Mouse (Mus musculus): ENCODE data around the gene Cnnm4.
A peak's percentile ranks its signal among the peaks of the same experiment; 100 is the strongest.

Gene Cnnm4

DNA sequence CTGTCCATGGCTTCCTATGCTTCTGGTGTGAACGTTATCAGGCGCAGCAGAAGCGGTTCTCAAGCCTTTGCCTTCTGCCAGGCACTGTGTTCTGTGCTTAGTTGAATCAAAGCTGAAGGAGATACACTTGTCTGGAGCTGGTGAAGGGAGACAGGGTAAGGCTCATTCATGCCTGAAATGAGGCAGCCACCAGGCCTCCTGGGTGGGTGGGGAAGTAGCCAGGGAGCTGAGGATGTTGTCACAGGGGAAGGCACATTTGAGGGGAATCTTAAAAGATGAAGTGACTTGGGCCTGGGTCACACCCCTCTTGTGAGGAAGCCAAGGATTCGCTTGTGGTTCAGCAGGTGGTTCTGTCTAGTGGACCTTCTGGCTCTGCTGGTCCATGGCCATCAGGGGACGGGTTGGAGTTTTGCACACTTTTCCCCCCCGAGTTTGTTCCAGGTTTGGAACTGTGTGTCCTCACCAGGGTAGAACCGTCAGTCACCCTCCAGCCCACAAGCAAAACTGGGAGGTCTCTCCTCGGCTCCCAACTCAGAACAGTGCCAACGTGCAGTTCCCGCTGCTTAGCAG is 1.9 kb downstream of the Cnnm4 start:
- DNase-seq (ENCODE audit: low spot score) = no peak

DNA sequence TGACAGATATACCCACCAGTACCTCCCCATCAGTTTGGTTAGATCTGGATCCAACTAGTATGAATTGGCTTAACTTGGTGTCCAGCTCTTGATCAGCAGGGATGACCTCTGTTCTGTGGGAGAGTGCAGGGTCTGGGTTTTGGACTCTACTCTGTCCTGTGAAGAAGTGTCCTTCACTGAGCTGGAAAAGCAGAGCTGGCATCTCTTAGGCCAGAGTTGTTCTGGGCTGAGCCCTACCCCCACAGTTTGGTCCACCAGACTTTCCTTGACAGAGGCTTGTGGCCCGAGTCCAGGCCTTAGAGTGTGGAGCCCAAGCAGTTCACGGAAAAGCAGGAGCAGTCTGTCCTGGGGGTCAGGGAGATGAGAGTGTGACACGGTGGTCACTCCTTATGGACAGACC is 3.2 kb downstream of the Cnnm4 start:
- no peak for DNase-seq (ENCODE audit: low spot score)

DNA sequence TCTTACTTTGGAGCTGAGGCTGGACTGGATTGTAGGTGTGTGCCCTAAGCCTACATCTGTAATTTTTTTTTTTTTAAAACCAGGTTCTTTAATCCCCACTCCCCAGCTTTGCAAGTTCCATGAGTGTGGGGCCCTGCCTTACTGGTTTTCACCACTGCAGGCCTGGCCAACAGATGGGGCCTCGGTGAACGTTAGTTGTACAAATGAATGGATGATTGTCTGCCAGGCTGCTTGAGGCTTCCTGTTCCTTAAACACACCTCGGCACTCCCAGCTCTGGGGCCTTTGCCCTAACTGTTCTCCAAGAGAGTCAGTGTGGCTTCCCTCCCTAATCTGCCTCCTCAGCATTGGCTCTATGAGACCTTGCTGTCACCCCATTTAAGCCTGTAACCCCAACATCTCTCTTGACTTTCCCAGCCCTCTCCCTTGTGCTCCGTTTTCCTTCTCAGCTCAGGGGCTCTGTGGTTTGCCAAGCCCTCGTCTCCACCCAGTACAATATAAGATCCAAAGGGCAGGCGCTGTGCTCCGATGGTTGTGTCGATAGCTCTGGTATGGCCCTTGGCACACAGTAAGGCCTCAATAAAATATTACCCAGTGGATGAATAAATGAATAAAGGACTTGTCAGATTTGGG is 4.2 kb downstream of the Cnnm4 start:
- DNase-seq (ENCODE audit: low spot score) = no peak

DNA sequence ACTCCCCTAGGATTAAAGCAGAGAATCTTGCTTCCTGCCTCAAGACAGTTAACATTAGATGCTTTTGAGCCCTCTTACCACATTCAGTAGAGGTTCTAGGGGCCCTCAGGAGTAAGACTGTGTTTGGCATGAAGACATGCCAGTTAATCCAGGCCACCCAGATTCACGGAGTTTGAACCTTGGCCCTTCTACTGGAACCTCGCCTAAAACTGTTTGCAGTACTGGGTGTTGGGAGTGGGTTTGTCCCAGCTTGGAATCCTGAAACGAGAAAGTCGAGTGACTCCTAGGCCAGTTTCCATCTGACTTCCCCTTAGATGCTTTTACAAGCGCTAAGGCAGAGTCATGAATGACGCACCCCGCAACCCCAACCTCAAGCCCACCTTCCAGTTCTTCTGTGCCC is 5.0 kb downstream of the Cnnm4 start:
- DNase-seq (ENCODE audit: low spot score) = no peak

DNA sequence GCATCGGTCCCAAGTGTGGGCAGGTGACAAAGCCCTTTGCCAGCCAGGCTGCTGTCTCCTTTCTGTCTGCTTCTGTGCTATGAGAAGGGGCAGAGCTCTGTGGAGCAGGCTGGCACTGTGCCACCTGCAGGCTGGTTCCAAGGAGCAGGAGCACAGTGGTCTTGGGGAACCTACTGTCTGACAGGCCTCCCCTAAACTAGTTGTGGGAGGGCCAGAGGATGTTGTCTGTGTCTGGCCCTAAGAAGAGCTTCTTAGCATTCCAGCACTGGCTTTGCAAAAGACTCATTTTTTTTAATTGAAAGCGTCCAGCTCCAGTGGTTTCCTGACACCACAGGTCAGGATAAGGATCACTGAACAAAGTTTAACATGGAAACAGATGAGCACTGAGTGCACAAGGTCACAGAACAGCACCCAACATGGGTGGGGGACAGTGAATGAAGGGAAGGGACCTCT is 6.9 kb downstream of the Cnnm4 start:
- no peak for DNase-seq (ENCODE audit: low spot score)

DNA sequence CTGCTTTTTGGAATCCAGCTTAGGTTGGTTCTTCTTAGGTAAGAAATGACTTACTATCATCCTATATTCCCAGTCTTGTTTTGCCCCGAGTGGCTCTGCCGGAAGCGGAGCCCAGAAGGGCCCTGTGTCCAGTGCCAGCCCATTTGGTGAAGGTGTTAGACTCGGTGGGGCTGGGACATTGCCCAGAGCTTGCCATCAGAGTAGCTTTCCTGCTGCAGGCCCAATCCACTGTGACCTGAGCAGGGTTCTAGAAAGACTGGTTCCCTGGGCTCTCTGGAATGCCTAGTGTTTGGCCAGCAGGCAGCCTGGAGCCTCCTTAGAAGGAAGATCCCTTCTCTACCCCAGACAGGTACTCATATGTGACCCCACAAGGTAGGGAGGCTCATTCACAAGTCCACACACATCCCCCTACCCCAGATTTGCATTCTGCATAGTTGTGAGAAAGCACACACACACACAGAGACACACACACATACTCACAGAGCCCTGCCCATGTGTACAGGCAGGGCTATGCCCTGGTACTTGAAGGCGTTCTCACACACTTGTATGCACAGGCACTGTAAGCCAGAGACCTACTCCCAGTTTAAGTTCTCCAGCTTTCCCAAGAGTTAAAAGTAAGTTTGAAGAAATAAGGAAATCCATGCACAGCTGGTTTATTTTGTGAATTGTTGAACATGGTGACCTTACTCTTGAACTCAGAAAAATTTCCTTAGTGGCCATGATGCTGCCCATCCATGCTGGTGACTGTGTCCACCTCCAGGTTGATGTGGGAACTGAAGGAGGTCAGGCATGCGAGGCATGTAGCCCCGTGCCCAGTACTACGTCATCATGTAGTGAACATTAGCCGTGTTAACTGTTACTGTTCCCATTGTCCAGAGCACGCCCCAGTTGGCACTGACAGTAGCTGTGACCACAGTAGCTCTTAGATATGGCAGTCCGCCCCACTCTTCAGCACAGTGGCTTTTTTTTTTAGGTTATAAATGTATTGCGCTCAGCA is 8.8 kb downstream of the Cnnm4 start:
- no peak for DNase-seq (ENCODE audit: low spot score)

DNA sequence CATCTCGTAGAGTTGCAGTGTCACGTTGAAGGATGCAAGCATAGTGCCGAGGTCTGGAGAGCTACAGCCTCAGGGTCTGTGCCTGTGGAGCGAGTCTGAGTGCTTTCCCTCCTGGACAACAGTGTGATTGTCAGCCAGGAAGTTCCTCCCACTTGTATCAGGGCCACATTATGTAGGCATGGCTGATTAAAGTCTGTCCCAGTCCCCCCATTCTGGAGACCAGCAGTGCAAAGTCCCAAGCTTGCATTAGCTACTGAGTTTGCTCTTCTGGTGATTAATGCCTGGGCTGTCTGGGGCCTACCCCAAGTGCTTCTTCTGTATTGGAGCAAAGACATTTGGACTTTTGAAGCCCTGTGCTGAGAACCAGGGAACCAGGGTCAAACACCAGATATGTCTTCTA is 12.4 kb downstream of the Cnnm4 start:
- no peak for DNase-seq (ENCODE audit: low spot score)

DNA sequence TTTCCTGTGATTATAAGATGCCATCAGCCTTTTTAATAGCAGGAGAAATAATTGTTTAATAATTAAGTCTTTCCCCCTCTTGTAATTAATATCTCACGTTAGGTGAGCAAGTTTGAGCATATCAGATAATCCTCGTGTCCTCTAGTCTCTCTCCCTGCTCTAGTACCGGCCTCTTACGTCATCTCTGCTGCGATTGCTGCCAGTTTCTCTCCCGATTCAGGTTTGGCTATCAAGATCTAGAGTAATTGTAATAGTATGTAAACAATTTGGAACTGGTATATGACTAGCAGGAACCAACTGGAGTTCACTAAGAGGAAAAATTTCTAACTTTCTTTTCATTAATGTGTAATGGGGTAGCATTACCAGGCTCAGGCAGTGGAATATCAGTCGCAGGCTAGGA is 13.7 kb downstream of the Cnnm4 start:
- DNase-seq (ENCODE audit: low spot score) = no peak

DNA sequence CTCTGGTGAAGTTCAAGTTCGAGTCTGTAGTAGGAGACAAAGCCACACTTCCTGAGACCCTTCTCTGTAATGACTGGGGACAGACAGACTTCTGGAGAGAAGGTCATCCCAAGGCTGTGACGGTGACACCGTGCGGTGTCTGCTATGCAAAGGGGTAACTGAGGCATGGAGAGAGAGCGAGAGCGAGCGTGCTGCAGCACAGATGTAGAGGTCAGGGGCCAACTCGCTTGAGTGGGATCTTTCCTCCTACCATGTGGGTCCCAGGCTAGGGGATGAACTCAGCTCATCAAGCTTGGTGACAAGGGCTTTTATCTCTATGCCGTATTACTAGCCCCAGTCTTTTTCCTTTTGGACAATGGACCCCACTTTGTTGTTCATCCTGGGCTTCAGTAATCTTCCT is 15.7 kb downstream of the Cnnm4 start:
- no peak for DNase-seq (ENCODE audit: low spot score)

DNA sequence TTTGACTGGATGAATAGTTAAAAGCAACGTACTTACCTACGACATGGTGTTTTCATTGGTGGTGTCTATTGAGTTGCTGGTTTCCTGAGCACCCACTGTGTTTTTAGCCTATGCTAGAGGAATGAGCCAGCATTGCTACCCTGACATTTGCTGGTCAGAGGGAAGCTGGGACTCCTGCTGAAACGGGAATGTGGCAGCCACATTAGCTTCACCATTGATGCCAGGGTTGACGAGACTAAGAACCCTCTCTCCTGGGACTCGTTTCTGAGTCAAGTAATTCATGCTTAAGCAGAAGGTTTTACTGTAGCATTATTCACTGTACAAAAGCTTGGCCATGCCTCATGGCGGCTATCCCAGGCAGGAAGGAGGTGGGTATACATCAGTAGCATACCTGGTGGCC is 18.2 kb downstream of the Cnnm4 start:
- DNase-seq (ENCODE audit: low spot score) = no peak

DNA sequence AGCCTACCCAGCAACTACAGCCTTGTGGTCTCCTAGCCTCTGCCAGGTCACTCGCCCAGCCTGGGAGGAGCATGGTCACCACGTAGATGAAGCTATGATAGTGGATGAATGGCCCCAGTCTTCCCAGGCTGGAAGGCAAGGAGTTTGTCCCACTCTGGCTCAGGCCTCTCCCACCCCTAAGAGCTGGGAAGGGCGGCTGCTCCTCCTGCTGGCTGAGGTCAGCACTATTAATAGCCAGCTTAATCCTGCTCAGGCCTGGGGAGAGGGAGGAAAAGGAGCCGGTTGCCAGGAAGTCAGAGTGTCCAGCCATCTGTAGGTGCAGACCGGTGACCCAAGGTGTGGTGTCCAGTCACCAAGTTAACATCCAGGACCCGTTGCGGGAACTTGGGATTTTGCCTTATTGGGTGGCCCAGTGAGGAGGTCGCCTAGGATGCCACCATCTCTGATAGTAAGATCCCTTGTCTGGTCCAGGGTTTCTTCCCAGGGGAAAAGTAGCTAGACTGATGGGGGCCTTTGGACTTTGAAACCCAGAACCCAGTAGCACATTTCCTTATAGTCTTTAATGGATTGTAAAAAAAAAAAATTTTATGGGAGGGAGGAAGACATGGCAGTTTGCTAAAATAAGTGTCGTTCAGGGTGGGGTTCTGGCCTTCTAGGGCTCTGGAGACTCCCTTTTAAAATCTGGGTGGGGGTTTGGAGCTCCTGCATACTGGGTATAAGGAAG is 21.2 kb downstream of the Cnnm4 start:
- no peak for DNase-seq (ENCODE audit: low spot score)

DNA sequence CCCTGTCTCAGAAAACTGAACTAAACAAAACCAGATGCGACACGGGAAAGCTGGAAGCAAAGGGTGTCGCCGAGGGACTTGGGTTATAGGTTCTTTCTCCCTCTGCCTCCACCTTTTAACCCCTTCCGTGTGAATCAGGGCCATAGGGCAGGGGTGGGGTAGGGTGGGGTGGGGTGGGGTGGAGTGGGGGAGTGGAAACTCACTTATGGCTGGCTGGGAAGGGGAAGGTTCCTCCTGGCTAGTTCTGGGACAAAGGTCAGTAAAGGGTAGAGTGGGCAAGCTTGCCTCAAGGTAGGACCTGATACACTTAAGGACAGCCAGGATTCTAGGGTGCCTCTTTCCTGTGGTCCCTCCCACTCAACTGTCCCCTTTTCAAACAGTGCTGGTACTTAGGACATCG is 21.9 kb downstream of the Cnnm4 start:
- no peak for DNase-seq (ENCODE audit: low spot score)

DNA sequence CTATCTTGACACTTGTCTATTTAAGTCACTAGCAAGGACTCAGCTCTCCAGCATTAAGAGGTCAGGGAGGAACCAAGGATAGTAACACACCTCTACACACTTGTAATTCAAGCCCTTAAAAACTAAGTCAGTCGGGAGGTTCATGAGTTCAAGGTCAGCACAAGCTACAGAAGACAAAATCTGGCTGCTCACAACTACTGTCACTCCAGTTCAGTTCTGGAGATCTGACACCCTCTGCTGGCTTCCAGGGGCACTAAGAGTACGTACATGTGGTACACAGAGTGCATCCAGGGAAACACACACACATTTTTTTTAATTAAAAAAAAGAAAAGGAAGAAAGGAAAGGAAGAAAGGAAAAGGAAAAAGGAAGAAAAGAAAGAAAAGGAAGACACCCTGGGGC is 25.3 kb downstream of the Cnnm4 start:
- DNase-seq (ENCODE audit: low spot score) = no peak

DNA sequence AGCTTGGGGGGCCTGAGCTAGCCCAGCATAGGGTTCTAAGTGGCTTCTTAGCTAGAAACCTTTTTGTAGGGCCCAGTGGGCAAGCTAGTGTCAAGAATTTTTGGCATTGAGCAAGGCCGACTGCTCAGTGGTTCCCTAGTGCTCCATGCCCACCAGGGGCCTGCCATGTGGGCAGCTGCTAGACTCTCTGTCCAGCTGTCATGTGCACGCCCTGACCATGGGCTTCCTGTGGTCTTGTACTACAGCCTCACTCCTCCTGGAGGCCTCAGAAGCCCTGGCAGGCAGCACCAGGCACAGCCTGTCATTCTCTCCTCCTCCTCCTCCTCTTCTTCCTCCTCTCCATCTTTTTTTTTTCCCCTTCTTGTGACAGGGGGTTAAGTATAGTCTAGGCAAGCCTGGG is 25.9 kb downstream of the Cnnm4 start:
- DNase-seq (ENCODE audit: low spot score) = no peak

DNA sequence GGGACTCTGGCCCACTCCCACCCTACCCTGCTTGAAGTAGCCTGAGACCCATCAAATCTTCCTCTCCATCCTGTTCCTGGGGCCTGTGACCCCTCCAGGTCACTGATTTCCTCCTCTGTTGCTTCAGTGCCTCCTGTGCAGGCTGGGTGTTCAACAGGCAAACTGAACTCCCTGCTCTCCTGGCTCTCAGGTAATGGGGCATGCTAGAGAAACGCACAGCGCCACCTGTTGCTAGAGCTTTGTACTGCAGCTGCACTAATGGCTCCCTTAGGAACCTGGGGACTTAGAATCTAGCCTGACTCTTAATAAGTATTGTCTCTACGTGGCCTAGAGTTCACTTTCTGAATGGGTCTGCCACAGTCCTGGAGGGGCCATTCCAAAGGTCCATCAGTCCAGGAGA is 29.8 kb downstream of the Cnnm4 start:
- DNase-seq (ENCODE audit: low spot score) = peak; percentile 68

DNA sequence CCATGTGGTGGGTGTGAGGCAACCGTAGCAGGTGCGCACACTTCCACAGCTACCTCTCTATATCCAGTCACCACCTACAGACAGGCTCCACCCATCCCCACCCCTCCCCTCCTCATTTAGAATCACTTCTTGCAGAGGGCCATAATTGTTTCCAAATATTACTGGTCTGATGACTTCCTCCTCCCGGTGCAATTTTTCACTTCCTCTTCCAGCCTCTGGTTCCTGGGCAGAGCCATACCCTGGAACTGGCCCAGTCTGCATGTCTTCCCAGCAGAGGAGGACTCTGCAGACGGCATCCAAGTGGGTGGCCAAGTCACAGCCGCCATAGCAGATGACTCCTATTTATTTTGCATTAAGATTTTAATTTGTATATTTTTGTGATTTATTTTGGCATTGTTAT is 36.8 kb downstream of the Cnnm4 start:
- DNase-seq (ENCODE audit: low spot score) = no peak

DNA sequence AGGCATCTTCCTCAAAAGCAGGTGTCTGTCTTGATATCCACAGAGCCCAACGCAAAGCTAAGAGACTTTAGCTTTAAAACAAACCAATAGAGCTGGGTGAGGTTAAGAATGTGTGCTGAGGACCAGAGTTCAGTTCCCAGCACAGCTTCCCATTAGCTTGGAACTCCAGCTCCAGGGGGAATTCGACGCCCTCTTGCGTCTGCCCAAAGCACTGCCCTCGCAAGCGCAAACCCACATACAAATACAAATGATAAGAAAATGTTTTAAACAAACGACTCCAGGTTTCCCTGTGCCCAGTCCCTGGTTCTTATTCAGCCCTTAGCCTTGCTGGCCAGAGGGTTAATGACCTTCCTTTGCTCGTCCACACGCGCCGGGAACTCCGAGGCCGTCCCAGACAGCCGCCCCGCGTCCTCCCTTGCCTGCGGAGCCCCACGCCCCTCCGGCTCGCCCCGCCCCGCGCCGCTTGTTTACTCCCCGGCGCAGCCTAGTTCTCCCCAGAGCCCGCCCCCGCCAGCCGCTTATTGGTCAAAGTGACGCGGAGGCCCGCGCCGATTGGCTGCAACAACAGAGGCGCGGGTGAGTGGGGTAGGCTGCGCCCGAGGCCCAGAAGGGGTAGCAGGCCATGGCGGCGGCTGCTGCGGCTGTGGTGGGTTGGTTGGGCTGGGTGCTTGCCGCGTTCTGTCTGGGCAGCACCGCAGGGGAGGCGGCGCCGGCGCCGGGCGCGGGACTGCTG is 40.0 kb downstream of the Cnnm4 start, which contains the start of gene Cnnm3:
Gene Cnnm3 (plus strand): TSS at position 579 of the 733 bp plus-strand sequence.
- peak; percentile 97 for DNase-seq (ENCODE audit: low spot score)

DNA sequence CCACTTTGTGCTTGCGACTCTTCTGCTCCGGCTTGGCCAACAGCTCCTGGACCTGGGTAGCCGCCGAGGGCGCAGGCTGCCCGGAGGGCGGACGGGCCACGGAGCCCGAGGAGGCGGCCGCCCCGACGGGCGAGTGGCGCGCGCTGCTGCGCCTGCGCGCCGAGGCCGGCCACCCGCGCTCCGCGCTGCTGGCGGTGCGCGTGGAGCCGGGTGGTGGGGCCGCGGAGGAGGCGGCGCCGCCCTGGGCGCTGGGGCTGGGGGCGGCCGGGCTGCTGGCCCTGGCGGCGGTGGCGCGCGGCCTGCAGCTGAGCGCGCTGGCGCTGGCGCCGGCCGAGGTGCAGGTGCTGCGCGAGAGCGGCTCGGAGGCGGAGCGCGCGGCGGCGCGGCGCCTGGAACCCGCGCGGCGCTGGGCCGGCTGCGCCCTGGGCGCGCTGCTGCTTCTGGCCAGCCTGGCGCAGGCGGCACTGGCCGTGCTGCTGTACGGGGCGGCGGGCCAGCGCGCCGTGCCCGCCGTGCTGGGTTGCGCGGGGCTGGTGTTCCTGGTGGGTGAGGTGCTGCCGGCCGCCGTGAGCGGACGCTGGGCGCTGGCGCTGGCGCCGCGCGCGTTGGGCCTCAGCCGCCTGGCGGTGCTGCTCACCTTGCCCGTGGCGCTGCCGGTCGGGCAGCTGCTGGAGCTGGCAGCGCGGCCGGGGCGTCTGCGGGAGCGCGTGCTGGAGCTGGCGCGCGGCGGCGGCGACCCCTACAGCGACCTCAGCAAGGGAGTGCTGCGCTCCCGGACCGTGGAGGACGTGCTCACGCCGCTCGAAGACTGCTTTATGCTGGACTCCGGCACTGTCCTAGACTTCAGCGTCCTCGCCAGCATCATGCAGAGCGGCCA is 40.9 kb downstream of the Cnnm4 start:
- no peak for DNase-seq (ENCODE audit: low spot score)

DNA sequence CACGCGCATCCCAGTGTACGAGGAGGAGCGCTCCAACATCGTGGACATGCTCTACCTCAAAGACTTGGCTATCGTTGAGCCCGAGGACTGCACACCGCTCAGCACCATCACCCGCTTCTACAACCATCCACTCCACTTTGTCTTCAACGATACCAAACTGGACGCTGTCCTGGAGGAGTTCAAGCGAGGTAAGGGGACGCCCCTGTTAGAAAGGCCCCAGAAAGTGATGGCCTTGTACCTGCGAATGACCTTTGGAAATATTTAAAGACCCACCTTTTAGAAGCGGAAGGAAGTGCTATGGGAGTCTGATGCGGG is 41.5 kb downstream of the Cnnm4 start:
- no peak for DNase-seq (ENCODE audit: low spot score)

DNA sequence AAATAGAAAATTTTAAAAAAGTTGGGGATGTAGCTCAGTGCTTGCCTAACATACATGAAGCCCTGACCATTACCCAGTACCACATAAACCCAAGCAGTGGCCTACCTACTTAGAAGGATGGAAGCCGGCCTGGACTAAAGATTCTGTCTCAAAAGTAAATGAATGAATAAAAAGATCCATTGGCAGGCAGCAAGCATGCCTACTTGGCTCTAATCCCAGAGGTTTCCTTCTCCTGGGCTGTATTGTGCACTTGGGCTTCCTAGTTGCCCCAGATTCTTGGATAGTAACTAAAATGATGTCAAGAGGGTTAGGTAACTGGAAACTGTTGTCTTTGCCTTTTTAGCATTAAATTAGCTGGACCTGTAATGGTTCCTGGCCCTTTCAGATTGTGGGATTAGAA is 41.9 kb downstream of the Cnnm4 start:
- DNase-seq (ENCODE audit: low spot score) = no peak

DNA sequence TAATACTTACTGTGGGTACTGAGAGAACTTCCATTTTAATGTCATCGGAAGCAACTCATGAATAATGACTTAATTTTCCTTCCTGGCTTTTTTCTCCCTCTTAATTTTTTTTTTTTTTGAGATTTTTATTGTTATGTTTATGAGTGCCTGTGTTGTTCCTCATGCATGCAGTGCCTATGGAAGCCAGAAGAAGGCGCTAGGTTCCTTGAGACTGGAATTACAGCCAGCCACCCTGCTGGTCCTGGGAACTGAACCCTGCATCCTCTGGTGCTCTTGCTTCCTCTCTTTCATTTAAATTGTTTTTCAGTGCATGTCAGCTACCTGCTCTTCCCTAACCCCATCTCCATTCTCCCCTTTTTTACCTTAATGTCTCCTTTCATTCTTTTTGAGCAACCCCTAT is 42.3 kb downstream of the Cnnm4 start:
- no peak for DNase-seq (ENCODE audit: low spot score)
